Mouse (Mus musculus): ENCODE data around the gene Bex6.

Gene Bex6

DNA sequence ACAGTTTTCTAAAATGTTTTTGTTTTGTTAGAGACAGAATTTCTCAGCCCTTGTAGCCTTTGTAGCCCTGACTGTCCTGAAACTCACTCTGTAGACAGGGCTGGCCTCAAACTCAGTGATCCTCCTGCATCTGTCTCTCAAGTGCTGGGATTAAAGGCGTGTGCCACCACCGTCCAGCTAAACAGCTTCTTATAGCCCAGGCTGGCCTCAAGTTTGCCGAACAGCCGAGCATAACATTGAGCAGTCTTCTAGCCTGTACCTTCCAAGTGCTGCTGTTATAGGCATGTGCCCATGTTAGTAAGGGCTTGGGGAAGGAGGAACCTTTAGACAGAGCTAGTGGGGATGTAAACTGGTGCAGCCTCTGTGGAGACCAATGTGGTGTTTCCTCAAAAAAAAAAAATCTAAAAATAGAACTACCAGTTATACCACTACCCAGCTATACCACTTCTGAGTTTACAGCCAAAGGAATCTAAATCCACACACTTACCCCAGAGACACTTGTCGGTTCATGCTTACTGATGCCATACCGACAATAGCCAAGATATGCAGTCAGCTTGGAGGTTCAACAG lies at the start of gene Bex6:
Gene Bex6, plus strand, starts transcription at position 491 of the 569 bp plus-strand sequence.
- in situ Hi-C loops (cut with MboI, MseI): no loop called here

DNA sequence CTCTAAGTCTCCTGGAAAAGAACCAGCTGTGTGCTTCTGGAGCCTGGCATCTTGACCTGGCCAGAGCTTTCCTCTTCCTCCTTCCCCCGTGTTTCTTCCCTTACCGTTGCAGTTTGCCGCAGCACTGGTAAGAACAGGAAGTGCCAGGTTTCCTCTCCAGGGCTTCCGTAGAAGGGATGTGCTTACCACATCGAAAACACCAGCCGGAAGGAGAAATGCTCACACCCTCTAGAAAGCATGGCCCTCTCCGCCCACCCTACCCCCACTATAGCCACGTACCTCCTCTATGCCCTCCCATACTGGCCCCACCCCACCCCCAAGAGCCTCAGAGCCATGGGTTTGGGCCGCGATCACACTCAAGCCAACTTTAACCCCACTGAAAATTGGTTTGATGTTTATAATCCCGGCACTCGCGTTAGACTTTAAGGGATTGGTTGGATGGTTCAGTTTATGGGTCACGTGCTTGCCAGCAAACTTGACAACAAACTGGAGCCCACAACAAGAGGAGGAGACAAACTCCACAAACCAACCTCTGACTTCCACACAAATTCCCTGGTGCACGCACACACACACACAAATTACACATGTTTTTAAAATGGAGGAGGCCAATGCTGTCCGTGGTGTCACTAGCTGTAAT lies 49.3 kb upstream of the Bex6 start:
- in situ Hi-C loops (cut with MboI, MseI): no loop called here

DNA sequence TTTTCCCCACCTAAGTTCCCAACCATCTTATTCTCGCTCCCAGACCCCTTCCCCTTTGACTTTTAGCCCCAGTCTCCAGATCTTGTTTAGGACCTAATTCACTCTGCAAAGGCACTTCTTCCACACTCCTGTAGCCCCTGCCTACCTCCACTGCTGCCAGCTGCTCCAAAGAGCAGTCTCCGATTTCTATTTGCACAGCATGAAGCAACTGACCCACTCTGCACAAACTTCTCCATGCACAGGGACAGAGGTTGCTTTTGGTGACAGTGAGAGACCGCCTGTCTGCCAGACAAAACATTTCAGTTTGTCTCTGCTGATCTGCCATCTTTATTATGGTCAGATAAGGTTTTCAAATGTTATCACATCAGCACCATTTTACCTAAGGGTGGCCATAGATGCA lies 46.5 kb upstream of the Bex6 start:
- in situ Hi-C loops (cut with MboI, MseI): no loop called here

- in situ Hi-C loops (cut with MboI, MseI): no loop called here
These were observed 43.7 kb upstream of the Bex6 start for GRCm38 (mm10) chr16:32135842-32136357.

- in situ Hi-C loops (cut with MboI, MseI): no loop called here
These were observed 40.7 kb upstream of the Bex6 start for GRCm38 (mm10) chr16:32138954-32139353.

GRCm38 (mm10) chr16:32143766-32144165 lies 35.9 kb upstream of the Bex6 start:
- in situ Hi-C loops (cut with MboI, MseI): no loop called here

GRCm38 (mm10) chr16:32144592-32144991 lies 35.0 kb upstream of the Bex6 start:
- in situ Hi-C loops (cut with MboI, MseI): no loop called here

DNA sequence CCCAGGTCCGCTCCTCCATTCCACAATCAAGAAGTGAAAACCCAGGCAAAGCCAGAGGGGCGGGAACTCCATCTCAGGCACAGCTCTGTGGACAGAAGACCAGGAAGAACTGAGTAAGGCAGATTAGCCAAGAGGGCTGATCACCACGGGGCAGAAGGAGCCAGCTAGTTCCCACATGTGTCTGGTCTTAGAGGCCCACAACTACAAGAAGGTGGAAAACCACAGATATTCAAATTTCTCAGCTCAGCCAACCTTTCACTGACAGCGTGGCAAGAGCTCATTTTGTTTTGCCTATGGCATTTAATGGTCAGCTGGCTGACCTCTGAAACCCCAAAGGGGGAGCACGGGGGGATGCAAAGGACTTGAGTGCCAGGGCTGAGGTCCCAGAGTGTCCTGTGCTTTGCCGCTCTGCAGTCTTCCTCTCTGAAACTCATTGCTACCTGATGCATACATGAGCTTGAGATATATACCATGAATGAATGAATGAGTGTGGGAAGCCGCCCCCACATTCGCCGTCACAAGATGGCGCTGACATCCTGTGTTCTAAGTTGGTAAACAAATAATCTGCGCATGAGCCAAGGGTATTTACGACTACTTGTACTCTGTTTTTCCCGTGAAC lies 31.9 kb upstream of the Bex6 start:
- in situ Hi-C loops (cut with MboI, MseI): no loop called here

DNA sequence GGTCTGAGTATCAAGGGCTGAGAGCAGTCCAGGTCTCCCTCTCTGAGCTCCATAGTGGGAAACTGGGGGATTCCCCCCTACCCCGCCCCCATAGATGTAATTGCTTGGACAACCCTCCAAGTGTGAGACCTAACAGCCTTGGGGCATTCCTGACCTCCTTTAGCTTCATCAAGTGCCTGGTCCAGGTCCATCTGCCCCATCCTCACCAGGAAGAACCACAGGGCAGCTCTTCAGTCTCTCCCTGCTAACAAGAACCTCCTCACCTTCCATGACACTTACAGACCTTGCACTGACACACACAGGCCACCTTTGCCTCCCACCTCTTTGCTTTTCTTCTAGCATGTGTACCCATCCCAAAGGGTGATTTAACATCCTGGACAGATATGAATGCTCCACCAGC lies 25.6 kb upstream of the Bex6 start:
- in situ Hi-C loops (cut with MboI, MseI): loop anchor here (25.0 kb wide), 1 partner anchor 1808 kb away; the partner anchor contains the start of gene Umps

DNA sequence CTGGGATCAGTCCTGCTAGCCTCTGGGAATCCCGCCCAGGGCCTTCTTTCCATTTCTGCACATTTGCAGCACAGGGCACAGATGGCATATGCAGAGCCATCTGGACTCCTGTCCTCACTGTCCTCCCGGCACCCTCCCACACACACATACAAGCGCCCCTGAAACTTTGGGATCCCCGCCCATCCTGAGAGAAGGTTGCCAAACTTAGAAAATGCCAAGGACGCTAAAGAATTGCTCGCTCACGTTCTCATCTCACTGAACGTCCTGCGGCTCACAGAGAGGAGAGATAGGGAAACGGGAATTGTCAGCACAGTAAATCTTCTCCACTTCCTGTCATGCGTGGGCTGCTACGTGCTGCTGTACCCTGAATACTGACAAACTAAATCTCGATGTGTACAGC lies 25.2 kb upstream of the Bex6 start:
- in situ Hi-C loops (cut with MboI, MseI): loop anchor here (25.0 kb wide), 1 partner anchor 1808 kb away; the partner anchor contains the start of gene Umps

DNA sequence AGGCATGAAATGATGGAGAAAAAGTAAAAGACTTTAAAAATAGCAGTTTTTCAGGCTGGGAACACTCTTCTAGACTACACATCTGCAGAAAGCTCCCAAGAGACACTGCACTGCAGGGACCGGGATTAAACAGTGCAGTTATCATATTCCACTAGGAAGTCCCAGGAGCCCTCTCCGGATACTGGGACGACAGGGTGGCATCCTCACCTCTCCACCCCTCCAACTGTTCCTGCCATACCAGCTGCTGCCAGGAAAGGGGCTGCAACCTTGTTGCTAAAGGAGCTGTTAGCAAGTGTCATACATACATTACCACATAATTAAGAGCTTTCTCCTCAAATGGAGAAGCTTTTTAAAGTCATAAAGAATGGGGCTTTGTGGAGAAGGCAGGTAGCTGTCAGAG lies 22.9 kb upstream of the Bex6 start:
- in situ Hi-C loops (cut with MboI, MseI): loop anchor here (25.0 kb wide), 1 partner anchor 1806 kb away; the partner anchor contains the start of gene Umps

DNA sequence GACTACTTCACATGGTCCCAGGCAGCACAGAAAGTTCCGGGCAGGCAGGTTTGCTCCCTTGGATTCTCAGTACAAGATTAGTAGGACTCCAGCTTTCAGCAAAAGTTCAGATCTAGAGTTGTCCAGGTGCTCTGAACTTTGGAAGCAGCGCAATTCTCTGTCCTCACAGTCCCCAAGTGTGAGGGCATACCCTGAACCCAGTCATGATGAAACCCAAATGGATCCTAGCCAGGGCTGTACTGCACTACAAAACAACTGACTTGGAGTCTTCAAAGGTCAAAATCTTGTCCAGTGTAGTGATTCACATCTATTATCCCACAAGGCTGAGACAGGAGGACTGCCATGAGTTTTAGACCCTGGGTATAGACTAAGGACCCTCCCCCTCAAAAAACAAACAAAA lies 22.3 kb upstream of the Bex6 start:
- in situ Hi-C loops (cut with MboI, MseI): loop anchor here (25.0 kb wide), 1 partner anchor 1805 kb away; the partner anchor contains the start of gene Umps

DNA sequence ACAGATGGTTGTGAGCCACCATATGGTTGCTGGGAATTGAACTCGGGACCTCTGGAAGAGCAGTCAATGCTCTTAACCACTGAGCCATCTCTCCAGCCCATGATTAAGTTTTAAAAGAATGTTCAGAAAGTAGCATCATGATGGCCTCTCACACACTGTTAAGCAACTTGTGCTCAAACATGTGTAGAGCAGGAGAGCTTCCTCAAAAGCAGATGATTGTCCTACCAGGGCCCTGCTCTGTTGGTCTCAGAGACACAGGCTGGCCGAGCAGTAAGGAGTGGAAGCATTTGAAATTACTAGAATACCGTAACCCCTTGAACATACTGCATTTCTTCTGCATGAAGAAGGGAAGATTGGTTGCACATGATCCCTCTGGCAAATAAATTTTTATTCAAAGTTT lies 20.7 kb upstream of the Bex6 start:
- in situ Hi-C loops (cut with MboI, MseI): loop anchor here (25.0 kb wide), 1 partner anchor 1803 kb away; the partner anchor contains the start of gene Umps

DNA sequence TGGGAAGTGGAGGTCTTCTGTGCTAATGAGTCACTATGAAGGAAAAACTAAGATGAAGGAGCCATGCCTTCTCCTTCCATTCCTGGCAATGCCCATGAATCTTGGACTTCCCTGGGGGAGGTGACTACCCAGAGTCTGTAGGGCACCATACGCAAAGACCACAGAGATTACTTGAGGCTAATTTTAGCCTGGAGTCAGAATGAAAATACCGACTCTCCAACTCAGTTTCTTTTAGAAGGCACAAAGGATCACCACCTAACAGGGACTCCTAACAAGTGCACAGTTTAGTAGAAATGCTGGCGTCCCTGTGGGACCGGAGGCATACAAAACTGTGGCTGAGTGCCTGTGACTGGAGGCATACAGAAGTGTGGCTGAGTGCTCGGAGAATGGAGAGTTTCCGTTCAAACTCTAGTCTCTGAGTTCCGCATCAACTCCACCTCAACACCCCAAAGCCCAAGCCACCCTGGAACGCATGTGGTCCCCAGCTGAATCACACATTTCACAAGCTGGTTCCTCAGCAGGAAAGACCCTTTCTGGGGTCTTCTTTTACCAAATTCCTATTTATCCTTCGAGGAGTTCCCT lies 18.8 kb upstream of the Bex6 start:
- in situ Hi-C loops (cut with MboI, MseI): loop anchor here (25.0 kb wide), 1 partner anchor 1801 kb away; the partner anchor contains the start of gene Umps

DNA sequence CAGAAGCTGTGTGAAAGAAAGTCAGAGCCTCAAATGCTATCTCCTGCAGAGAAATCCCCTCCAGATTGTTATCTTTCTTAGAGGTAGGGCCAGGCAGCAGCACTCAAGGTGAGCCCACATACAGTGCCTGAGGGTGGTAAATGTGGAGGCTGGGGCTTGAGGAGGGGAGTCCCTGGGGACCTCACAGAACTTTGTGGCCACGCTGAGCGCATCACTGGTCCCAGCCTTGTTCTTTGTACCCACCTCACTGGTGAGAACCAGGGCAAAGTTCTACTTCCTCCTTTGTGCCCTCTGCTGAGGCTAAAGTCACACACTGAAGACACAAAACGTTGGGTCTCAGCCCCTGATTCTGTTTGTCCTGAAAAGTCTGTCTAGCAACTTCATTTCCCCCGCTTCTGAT lies 16.2 kb upstream of the Bex6 start:
- in situ Hi-C loops (cut with MboI, MseI): loop anchor here (25.0 kb wide), 1 partner anchor 1799 kb away; the partner anchor contains the start of gene Umps

DNA sequence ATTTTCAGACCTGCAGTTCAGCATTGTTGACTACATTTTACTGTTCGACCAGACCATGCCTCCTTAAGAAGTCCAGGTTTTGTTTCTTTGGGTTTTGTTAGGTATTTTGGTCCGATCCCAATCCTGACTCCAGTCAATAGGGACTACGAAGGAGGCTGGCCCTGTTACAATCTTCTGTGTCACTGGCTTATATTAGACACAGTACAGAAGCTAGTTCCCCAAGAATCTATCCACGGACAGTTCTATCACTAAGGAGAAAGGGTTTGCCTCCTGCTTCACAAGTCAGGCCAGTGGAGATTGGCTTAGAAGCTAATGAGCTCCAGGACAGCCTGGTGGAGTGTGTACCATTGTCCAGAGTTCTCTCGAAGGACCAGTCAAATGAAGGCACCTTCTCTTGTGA lies 15.7 kb upstream of the Bex6 start:
- in situ Hi-C loops (cut with MboI, MseI): loop anchor here (25.0 kb wide), 1 partner anchor 1798 kb away; the partner anchor contains the start of gene Umps

DNA sequence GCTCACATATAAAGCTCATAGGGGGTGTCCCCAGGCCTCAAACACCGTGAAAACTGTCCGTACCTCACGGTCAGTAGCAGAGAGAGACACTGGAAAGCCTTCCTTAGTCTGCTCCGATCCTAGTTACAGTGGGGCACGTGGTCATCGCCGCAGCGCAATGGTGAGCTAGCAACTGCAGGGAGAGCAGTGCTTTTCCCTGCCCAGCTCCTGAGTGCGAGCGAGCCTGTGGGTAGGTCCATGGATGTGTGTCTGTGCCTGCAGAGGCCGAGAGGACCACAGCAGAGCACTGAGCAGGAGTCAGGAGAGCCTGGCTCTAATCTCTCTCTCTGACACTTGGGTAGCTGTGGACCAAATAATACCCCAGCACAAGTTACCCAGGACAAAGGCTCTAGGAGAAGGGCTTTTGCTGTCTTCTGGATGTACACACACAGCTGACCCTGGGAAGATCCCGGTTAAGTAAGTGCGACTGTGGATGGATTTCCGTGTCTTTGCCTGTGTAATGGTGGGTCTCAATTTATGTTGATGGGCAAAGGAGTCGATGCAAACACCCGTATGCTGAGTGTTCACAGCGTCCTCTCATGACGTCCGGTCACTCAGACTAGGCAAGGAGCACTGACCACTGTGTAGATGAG lies 15.1 kb upstream of the Bex6 start:
- in situ Hi-C loops (cut with MboI, MseI): loop anchor here (5.0 to 25.0 kb wide), 2 partner anchors 37 to 1798 kb away; partner anchors contain the start of gene Umps

DNA sequence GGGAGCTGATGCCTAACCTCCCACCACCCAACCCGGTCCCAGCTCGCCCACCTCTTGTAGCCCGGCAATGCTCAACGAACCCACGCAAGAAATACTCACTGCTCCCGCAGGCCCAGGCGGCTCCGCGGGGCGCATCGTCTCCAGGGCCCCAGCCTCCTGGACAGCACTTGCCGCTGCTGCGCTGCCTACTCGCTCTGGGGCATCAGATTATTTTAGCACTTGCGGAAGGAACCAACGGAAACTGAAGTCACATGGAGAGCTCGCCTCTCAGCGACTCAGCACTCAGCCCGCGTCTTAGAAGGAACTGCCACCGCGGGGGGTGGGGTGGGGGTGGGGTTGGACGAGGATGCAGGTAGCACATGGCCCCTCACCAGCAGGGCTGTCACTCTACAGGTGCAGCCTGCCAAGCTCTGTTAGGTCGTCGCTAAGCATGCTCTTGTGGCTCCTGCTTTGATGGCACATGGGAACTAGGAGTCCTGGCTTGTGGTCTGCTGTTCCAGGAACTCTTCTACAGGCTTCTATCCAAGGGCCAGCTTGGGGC lies 14.3 kb upstream of the Bex6 start, which contains the start of gene Nrros:
Gene Nrros, minus strand, starts transcription at position 314 of the 541 bp plus-strand sequence.
- in situ Hi-C loops (cut with MboI, MseI): loop anchor here (5.0 to 25.0 kb wide), 2 partner anchors 38 to 1797 kb away; partner anchors contain the start of gene Umps

DNA sequence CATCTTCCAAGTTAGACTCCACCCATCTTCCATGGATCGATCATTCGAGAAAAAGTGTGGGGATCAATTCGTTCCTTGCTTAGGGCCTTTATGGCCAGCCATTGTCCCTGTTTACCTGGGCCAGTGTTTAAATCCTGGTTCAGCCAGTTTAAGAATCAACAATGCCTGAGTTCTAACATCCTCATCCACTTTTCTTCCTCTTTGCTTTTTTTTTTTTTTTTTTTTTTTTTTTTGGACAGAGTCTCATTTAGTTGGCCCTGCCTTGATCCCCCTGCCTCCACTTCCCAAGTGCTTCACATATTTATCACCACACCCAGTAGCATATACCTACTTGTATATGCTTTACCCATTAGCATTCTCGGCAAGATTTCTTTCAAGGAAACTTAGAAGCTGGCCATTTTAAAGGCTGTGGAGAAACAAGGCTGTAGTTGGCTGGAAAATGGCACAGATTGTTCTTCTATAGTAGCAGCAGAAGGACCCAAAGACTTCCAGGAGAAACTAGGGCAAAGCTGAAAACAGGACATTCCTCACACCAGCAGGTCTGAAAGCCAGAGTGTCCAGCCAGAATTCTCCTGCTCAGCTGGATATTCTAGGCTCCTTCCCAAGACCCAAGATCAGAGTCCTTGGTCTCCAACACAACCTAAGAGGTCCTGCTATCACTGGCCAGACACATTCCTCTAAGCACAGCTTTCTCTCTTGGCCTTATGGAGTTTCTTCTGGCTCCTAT lies 11.6 kb upstream of the Bex6 start:
- in situ Hi-C loops (cut with MboI, MseI): loop anchor here (5.0 to 25.0 kb wide), 2 partner anchors 41 to 1794 kb away; partner anchors contain the start of gene Umps
